Comparison of ENCODE assay signal across 37 mouse cellular contexts in genomic region chr6:135085703-135086102, GRCm38 (mm10). TPM values are rescaled to one million over a fixed set of nuclear protein-coding genes. Genes with fewer than 3 reads are reported as not detected.
"Had no signal": no experiment of that assay in that cellular context is flagged by ENCODE, and none has a peak within 500 bp of the region (broad histone marks: within the 10 kb centered on the region; RNA-seq: fewer than 3 reads in every experiment).

No protein-coding gene starts in this region.

- H3K9ac ChIP-seq: heart, embryonic 13.5 days; heart, embryonic 15.5 days; hindbrain, embryonic 13.5 days; hindbrain, embryonic 15.5 days; intestine, embryonic 15.5 days; limb, embryonic 13.5 days; limb, embryonic 15.5 days; liver, embryonic 12.5 days; liver, embryonic 14.5 days had no signal

- H3K9me3 ChIP-seq: heart, embryonic 13.5 days; heart, embryonic 15.5 days; hindbrain, embryonic 13.5 days; hindbrain, embryonic 15.5 days; intestine, embryonic 15.5 days; limb, embryonic 13.5 days; limb, embryonic 15.5 days; liver, embryonic 12.5 days had no signal

- DNase-seq: gastrocnemius, postnatal 14 days; gastrocnemius, postnatal 36 days; heart, adult 11 months; heart, adult 2 months; heart, postnatal 14 days; heart, postnatal 36 days; kidney, adult 18-20 months; kidney, adult 8-10 months; kidney, postnatal 10 days; kidney, postnatal 25 days; kidney, postnatal 4 days; left cerebral cortex, postnatal 4 days had no signal

- ATAC-seq: inflammation-experienced regulatory T-cells, adult 6 months; intestine, embryonic 15.5 days; liver, embryonic 12.5 days had no signal

- H3K4me1 ChIP-seq: intestine, embryonic 15.5 days; liver, embryonic 12.5 days had no signal

- H3K36me3 ChIP-seq: heart, embryonic 15.5 days; hindbrain, embryonic 13.5 days; hindbrain, embryonic 15.5 days; limb, embryonic 13.5 days; limb, embryonic 15.5 days; liver, embryonic 12.5 days had no signal

- H3K4me3 ChIP-seq: heart, adult 2 months; heart, embryonic 13.5 days; heart, embryonic 15.5 days; hindbrain, embryonic 13.5 days; hindbrain, embryonic 15.5 days; intestine, embryonic 15.5 days; layer of hippocampus, adult 2 months; left cerebral cortex, adult 2 months; limb, embryonic 13.5 days; limb, embryonic 15.5 days; liver, embryonic 12.5 days had no signal

- H3K27me3 ChIP-seq: heart, embryonic 13.5 days; heart, embryonic 15.5 days; hindbrain, embryonic 15.5 days; intestine, embryonic 15.5 days; limb, embryonic 13.5 days; limb, embryonic 15.5 days had no signal

- H3K27ac ChIP-seq: heart, adult 2 months; heart, embryonic 13.5 days; heart, embryonic 15.5 days; hindbrain, embryonic 13.5 days; hindbrain, embryonic 15.5 days; intestine, embryonic 15.5 days; layer of hippocampus, adult 2 months; left cerebral cortex, adult 2 months; limb, embryonic 13.5 days; limb, embryonic 15.5 days; liver, embryonic 12.5 days; liver, embryonic 14.5 days had no signal

- H3K4me2 ChIP-seq: heart, embryonic 11.5 days; heart, embryonic 13.5 days; heart, embryonic 15.5 days; hindbrain, embryonic 13.5 days; hindbrain, embryonic 15.5 days; intestine, embryonic 15.5 days; limb, embryonic 13.5 days; limb, embryonic 15.5 days; liver, embryonic 12.5 days had no signal

RNA-seq across cellular contexts. Expression of gene Gprc5a, which starts 20.3 kb away (rescaled TPM):
- total RNA-seq: layer of hippocampus, postnatal 25 days; liver, adult 2 months had no signal

RNA-seq across cellular contexts. Expression of gene Gprc5d, which starts 32.4 kb away (rescaled TPM):
- total RNA-seq: gastrocnemius, adult 18-20 months; gastrocnemius, adult 8-10 months; gastrocnemius, postnatal 14 days; gastrocnemius, postnatal 36 days; heart, adult 2 months; heart, postnatal 14 days; heart, postnatal 36 days; hematopoietic stem cell, adult 5-6 weeks; layer of hippocampus, adult 2 months; layer of hippocampus, postnatal 10 days; layer of hippocampus, postnatal 25 days; left cerebral cortex, postnatal 14 days; left cerebral cortex, postnatal 4 days; liver, adult 2 months had no signal
- polyA plus RNA-seq: heart, adult 2 months; heart, embryonic 11.5 days; heart, embryonic 13.5 days; heart, embryonic 15.5 days; heart, postnatal 0 days; hindbrain, embryonic 11.5 days; hindbrain, embryonic 13.5 days; hindbrain, embryonic 15.5 days; inflammation-experienced regulatory T-cells, adult 6 months; intestine, embryonic 15.5 days; kidney, embryonic 14.5 days; kidney, embryonic 16.5 days; limb, embryonic 11.5 days; limb, embryonic 13.5 days; limb, embryonic 15.5 days had no signal
